Mouse (Mus musculus) hindbrain, postnatal 0 days (tissue): Measurements from ENCODE around the gene Rpl24. TPM values are rescaled to one million over a fixed set of nuclear protein-coding genes. Genes with fewer than 3 reads are reported as not detected.
"Not testable (repeated sequence)": the region's sequence is repeated elsewhere in the genome, so short reads cannot be mapped to it uniquely, and the experiment has no call there.

ENCODE experiments used
- ATAC-seq: fragments of 200-750 bp; cut with Nextera tagmentation; 2 replicates; pipeline ENCODE4 v1.8.0; 2017; ENCODE audit warnings: mild to moderate bottlenecking, moderate TSS enrichment, moderate library complexity
- DNase-seq: peaks from one replicate; pipeline ENCODE4 v3.0.0-alpha.2; 2015; ENCODE audit warnings: low spot score
- H3K27ac ChIP-seq: fragments of 300-500 bp; sonication (generic); 2 replicates; pipeline ENCODE4 v1.5.1; 2014; ENCODE audit warnings: mild to moderate bottlenecking
- H3K27me3 ChIP-seq: fragments of 300-500 bp; sonication (generic); 2 replicates; pipeline ENCODE4 v1.6.1; 2014; ENCODE audit warnings: low read length, mixed read lengths; ENCODE audit not compliant: insufficient read depth
- H3K36me3 ChIP-seq: fragments of 300-500 bp; sonication (generic); 2 replicates; pipeline ENCODE4 v1.6.1; 2014; ENCODE audit warnings: low read length, mixed read lengths; ENCODE audit not compliant: insufficient read depth
- H3K4me1 ChIP-seq: fragments of 300-500 bp; sonication (generic); 2 replicates; pipeline ENCODE4 v1.6.1; 2014; ENCODE audit warnings: antibody characterized with exemption, low read length, mixed read lengths; ENCODE audit not compliant: insufficient read depth
- H3K4me2 ChIP-seq: fragments of 300-500 bp; sonication (generic); 2 replicates; pipeline ENCODE4 v1.6.1; 2014; ENCODE audit warnings: low read depth, mild to moderate bottlenecking, low read length, moderate library complexity, mixed read lengths
- H3K4me3 ChIP-seq: fragments of 300-500 bp; sonication (generic); 2 replicates; pipeline ENCODE4 v1.5.1; 2014; ENCODE audit warnings: low read length
- H3K9ac ChIP-seq: fragments of 300-500 bp; sonication (generic); replicated peaks from 2 replicates; pipeline ENCODE4 v1.6.1; 2014; ENCODE audit warnings: mild to moderate bottlenecking, low read length, moderate library complexity, mixed read lengths
- H3K9me3 ChIP-seq: fragments of 300-500 bp; sonication (generic); 2 replicates; pipeline ENCODE4 v1.6.1; 2016; ENCODE audit warnings: low read length, mixed read lengths
- CTCF ChIP-seq: IDR thresholded peaks from 2 replicates; pipeline ENCODE4 v1.5.1; 2016; ENCODE audit warnings: antibody characterized with exemption, control low read depth, low read depth
- WGBS: fragments of 180-500 bp; shearing (Covaris S2); extraction: QIAGEN DNeasy Blood & Tissue Kit; methylation state at CpG from one replicate; pipeline ENCODE4 v1.1.7; 2014; 5-methylcytosine and 5-hydroxymethylcytosine counted together
- polyA plus RNA-seq: library from polyadenylated mRNA; unstranded; fragments of >200 nt; fragmentation: Nextera tagmentation; extraction: Ambion mirVana; gene quantifications from 2 replicates; pipeline ENCODE4 v1.2.1, GENCODE M21; 2015
- total RNA-seq: library from RNA; depleted of rRNA; stranded (reverse); fragments of >200 nt; gene quantifications from 2 replicates; pipeline ENCODE4 v1.2.3, GENCODE M21; 2014

Gene Rpl24
- total and polyA plus RNA-seq, 2 experiments from 2014 or later = 172 to 525 TPM

- Histone ChIP-seq H3K4me1 (no peaks in the 10 kb centered on the region), H3K4me2 (no peak overlapping the region), H3K9me3 (no peaks in the 10 kb centered on the region), H3K27me3 (no peaks in the 10 kb centered on the region), H3K9ac (no peak overlapping the region), H3K4me3 (no peak overlapping the region), H3K36me3 (no peaks in the 10 kb centered on the region), H3K27ac (no peak overlapping the region)
- no peak for DNase-seq
- 89% methylated on average over 6 of the region's 6 CpGs for WGBS
- ATAC-seq = no peak
- TF ChIP-seq CTCF = no peak
These were observed 26.4 kb upstream of the Rpl24 start for GRCm38 (mm10) chr16:55939703-55940102.

DNA sequence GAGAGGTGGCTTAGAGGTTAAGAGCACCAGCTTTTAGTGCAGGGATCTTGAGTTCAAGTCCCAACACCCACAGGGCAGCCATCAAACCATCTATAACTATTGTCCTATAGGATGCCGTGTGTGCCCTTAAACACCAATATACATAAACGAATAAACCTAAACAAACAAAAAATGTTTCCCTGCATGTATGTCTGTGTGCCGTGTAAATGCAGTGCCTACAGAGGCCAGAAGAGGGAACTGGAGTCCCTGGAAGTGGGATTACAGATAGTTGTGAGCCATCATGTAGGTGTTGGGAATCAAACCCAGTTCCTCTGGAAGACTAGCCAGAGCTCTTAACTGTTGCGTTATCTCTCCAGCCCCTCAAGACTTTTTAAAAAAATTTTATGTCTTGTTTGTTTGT, 25.3 kb upstream of the Rpl24 start:
- 94% methylated on average over 4 of the region's 4 CpGs for WGBS
- Histone ChIP-seq H3K4me1 (no peaks in the 10 kb centered on the region), H3K36me3 (no peaks in the 10 kb centered on the region), H3K27me3 (no peaks in the 10 kb centered on the region), H3K9ac (no peak overlapping the region), H3K9me3 (no peaks in the 10 kb centered on the region), H3K27ac (no peak overlapping the region), H3K4me3 (no peak overlapping the region), H3K4me2 (no peak overlapping the region)
- ATAC-seq (no peak), DNase-seq (no peak)
- no peak for TF ChIP-seq CTCF

GRCm38 (mm10) chr16:55947266-55947665, 18.8 kb upstream of the Rpl24 start:
- TF ChIP-seq CTCF = no peak
- no peak overlapping the region for H3K4me2 ChIP-seq
- no peak overlapping the region for H3K27ac ChIP-seq
- no peak for ATAC-seq
- no peak for DNase-seq
- H3K4me1 ChIP-seq = no peaks in the 10 kb centered on the region
- H3K27me3 ChIP-seq = no peaks in the 10 kb centered on the region
- H3K36me3 ChIP-seq = no peaks in the 10 kb centered on the region
- H3K4me3 ChIP-seq = no peak overlapping the region
- no peak overlapping the region for H3K9ac ChIP-seq
- no peaks in the 10 kb centered on the region for H3K9me3 ChIP-seq
- 71% methylated on average over 3 of the region's 3 CpGs for WGBS

DNA sequence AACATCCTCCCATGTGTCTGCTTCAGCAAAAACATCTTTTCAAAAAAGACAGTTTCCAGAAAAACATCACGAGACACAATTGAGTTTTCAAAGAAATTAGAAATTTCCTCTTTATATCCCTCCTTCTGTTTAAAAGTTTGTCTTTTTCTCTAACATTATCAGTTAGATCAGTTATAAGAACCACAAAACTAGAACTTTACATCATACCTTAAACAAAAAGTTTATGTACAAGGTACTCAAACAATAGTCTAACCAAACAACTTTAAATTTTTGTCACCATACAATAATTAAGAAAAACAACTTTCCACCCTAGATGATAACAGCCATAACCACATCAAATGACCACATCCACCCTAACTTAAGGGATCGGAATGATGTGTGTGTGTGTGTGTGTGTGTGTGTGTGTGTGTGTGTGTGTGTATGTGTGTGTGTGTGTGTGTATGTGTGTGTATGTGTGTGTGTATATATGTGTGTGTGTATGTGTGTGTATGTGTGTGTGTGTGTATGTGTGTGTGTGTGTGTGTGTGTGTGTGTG, 18.1 kb upstream of the Rpl24 start:
- DNase-seq, H3K27me3 ChIP-seq, H3K4me1 ChIP-seq, H3K4me3 ChIP-seq, H3K4me2 ChIP-seq, ATAC-seq, H3K27ac ChIP-seq, H3K9me3 ChIP-seq, H3K36me3 ChIP-seq, H3K9ac ChIP-seq: not testable (repeated sequence)
- WGBS = 90% methylated on average over 2 of the region's 2 CpGs

- Histone ChIP-seq H3K4me3 (no peak overlapping the region), H3K9ac (no peak overlapping the region), H3K4me1 (no peaks in the 10 kb centered on the region), H3K9me3 (no peaks in the 10 kb centered on the region), H3K27me3 (no peaks in the 10 kb centered on the region), H3K27ac (no peak overlapping the region), H3K36me3 (no peaks in the 10 kb centered on the region), H3K4me2 (no peak overlapping the region)
- DNase-seq (no peak), ATAC-seq (no peak)
- WGBS = 72% methylated on average over 7 of the region's 7 CpGs
- TF ChIP-seq CTCF = no peak
These were observed 17.1 kb upstream of the Rpl24 start for GRCm38 (mm10) chr16:55948963-55949362.

GRCm38 (mm10) chr16:55950462-55950861, 15.6 kb upstream of the Rpl24 start:
- no peaks in the 10 kb centered on the region for H3K27me3 ChIP-seq
- DNase-seq (no peak), ATAC-seq (0 out of 2 replicates have a peak, but pooled peaks have one; percentile 40)
- H3K27ac ChIP-seq = no peak overlapping the region
- TF ChIP-seq CTCF = no peak
- 77% methylated on average over 3 of the region's 3 CpGs for WGBS
- no peaks in the 10 kb centered on the region for H3K36me3 ChIP-seq
- H3K9ac ChIP-seq = no peak overlapping the region
- no peaks in the 10 kb centered on the region for H3K4me1 ChIP-seq
- H3K4me3 ChIP-seq = no peak overlapping the region
- H3K4me2 ChIP-seq = no peak overlapping the region
- H3K9me3 ChIP-seq = no peaks in the 10 kb centered on the region

DNA sequence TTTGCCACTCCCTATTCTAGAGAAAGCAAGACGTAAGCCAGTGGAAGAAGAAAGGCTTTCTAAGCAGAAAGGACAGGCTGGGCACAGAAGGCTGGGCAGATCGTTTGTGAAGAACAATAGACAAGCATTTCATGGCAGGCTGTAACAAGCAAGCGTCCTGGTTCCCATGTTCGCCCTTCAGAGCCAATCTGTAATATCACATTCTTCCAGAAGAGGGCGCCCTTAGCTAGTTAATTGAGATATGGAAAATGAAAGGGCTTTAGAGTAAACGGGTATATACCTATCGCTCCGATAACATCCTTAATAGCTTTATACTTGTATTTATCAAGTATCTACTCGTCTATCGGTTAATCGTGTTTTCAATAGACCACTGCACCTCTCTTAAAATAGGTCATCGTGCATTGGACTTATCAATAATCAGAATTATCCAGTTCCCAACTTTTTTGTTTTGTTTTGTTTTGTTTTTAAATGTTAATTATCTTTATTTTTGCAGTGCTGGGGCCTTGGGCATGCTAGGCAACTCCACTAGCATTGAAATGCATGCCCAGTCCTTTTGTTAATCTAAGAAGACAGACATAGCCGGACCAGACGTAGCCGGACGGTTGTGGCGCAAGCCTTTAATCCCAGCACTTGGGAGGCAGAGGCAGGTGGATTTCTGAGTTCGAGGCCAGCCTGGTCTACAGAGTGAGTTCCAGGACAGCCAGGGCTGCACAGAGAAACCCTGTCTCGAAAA, 15.0 kb upstream of the Rpl24 start:
- ATAC-seq = peak; percentile 70
- Histone ChIP-seq H3K4me2 (peak overlapping the region; percentile 13; the same call in 1 of the 2 replicates), H3K4me3 (no peak overlapping the region), H3K36me3 (no peaks in the 10 kb centered on the region), H3K27me3 (no peaks in the 10 kb centered on the region), H3K9ac (no peak overlapping the region), H3K27ac (no peak overlapping the region), H3K9me3 (no peaks in the 10 kb centered on the region), H3K4me1 (no peaks in the 10 kb centered on the region)
- 39% methylated on average over 19 of the region's 19 CpGs for WGBS
- DNase-seq = peak; percentile 86
- peak; percentile 82 for TF ChIP-seq CTCF
